Mouse (Mus musculus) lung, adult 18-20 months (tissue): ENCODE measurements around the gene Gm6034.
"Not testable (repeated sequence)": the region's sequence is repeated elsewhere in the genome, so short reads cannot be mapped to it uniquely, and the experiment has no call there.

Experiments
- DNase-seq, 2 experiments: peaks; one replicate each; pipeline ENCODE4 v3.0.0; 2022; ENCODE audit warnings: mixed read lengths in 2 of 2

Gm6034 gene

DNA sequence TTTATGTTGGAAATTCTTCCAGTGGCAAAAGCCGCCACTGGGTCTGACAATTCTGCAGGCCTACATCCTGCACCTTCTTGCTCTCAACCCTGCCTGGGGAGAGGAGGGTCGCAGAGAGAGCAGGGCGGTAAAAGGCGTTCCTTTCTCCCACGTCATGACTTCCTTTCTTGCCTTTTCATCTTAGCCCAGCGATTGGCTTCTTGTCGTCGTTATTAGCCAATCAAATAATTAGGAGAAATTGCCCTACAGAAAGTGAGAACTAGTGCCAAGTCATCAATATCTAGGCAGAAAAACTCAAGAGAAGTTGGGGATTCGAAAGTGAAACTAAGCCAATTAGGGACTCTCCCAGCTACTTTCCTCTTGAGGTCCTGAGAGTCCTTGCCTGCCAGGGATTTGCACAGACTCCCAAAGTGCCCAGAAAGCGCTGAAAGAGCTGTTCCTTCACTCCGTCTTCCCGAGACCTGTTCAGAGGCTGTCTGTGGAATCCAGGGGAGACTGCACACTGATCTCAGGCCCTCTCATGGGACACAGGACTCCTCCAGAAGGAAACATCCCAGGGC lies at the start of gene Gm6034, which contains the start of gene H2-T22:
TSS of gene Gm6034 (plus strand) at position 352 of the 560 bp plus-strand sequence.
TSS of gene H2-T22 (minus strand) at position 138 of the 560 bp plus-strand sequence.
- DNase-seq: peak; percentile 86 to 91

DNA sequence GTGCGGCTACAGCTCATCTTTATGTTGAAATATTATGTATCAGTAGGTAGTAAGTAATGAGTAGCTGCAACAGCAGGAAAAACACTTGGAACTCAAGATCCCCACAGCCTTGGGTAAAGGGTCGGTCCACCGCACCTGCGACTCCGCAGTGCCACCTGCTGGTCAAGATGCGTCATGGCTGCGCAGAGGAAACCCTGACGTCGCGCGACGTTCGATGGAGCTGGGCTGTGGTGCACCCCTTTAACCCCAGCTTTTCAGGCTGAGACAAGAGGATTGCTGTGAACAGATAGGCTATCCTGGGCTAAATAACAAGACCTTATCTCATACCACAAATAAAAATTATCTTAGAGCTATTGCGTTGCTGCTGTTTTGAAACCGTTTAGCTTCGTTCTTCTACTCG lies 49.1 kb upstream of the Gm6034 start:
- peak; percentile 75 to 81 for DNase-seq

DNA sequence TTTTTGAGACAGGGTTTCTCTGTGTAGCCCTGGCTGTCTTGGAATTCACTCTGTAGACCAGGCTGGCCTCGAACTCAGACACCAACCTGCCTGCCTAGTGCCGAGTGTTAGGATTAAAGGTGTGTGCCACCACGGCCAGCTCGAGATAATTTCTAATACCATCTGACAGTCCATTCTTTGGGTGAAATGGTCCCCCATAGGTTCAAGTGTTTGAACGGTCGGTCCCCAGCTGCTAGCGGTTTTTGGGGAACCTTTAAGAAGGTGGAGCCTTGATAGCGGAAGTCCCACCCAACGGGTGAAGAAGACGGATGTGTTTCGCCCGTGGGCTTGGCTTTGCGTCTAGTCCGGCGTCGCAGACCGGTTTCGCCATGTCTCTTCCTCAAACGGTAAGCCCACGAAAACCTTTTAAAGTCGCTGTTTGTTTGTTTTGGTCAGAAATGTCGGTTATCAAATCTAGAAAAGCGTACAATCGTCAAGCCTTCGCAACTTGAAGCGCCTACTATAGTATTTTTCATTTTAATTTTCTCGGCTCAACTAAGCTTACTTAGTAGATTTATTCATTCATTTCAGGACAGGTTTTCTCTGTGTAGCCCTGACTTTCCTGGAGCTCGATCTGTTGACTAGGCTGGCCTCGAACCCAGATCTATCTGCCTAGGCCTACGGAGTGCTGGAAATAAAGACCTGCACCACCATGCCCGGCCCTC lies 48.4 kb upstream of the Gm6034 start:
- peak; percentile 86 to 89 for DNase-seq

DNA sequence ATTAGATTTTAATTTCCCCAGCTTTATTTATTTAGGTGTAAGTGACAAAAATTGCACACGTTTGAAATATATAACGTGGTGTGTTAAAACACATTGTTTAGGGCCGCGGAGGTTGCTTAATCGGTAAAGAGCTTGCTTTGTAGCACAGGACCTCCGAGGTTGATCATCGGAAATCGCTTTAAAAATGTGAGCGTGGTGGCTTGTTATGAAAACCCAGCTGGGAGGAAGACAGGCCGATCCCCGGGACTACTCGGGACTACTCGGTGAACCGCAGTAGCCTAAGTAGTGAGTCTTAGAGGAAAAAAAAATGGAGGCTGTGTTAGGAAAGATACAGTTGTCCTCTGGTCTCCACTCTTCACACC lies 47.9 kb upstream of the Gm6034 start:
- DNase-seq: no peak

DNA sequence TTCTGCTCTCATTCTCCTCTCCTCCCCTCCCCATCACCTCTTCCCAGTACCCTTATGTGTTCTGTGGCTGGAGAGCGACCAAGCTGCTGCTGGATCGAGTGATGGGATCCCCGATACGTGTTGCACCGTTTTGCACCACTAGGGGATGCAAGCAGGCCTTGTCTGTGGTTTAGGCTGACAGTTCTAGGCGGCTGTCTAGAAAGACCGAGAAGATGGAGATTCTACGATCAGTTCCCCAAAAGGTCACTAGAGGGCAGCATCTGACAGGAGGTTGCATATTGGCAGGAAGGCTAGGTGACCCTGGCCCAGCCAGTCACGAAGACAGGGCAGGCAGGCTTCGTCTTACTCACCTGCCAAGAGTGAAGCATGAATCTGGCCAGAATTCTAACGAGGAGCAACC lies 45.8 kb upstream of the Gm6034 start:
- peak; percentile 95 to 98 for DNase-seq

DNA sequence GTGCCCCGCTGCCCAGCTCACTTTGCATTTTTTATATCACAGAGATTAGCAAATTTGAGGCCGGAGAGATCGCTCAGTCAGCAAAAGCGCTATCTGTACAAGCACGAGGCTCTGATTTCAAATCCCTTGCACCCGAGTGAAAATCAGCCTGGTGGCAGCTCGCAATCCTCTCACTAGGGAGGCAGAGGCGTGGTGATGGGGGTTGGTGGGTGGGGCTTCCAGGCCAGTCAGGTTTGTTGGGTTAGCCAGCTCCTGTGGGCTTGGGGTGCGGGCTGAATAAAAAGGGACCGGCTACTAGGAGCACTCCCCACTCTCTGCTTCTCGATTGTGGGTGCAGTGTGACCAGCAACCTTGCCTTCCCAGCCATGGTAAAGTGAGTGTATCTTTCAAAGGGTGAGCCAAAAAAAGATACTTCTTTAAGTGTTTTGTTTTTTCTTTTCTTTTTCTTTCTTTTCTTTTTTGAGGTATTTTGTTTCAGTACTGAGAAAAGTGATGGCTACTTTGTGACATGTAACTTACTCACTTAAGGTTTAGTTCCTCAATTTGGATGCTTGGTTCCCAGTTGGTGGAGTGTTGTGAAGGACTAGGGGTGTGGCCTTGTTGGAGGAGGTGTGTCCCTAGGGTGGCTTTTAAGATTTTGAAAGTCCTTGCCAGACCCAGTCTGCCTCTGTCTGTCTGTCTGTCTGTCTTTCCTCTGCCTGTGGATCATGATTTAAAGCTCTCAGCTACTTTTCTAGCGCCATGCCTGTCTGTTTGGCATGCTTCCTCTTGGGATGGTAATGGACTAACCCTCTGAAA lies 44.8 kb upstream of the Gm6034 start:
- DNase-seq: peak; percentile 60 to 63

DNA sequence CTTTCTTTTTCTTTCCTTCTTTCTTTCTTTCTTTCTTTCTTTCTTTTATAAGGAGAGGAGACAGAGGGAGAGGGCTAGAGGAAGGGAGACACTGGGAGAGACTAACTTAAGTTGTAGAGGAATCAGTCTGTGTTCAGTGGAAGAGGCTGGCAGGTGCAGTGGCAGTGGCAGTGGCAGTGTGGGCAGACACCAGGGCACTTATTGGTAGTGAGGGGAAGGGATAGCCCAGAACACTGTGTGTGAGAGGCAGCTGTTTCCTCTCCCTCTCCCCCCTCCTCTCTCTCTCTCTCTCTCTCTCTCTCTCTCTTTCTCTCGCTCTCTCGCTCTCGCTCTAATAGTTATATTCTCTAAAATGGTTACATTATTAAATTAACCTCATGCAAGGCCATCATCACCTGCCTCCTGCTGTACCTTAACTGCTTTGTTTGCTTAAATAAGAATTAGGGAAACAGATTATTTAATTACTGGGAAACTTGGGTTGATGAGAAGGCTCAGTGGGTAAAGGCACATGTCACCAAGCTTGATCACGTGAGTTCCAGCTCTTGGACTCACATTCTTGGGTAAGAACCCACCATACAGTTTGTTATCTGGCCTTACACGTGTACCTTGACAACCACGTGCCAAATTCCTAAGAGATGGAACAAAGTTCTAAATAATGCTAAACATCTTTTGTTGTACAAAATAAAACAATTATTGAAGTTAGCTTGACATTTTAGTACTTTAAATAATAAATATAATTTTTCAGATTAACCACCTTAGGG lies 44.0 kb upstream of the Gm6034 start:
- no peak for DNase-seq

DNA sequence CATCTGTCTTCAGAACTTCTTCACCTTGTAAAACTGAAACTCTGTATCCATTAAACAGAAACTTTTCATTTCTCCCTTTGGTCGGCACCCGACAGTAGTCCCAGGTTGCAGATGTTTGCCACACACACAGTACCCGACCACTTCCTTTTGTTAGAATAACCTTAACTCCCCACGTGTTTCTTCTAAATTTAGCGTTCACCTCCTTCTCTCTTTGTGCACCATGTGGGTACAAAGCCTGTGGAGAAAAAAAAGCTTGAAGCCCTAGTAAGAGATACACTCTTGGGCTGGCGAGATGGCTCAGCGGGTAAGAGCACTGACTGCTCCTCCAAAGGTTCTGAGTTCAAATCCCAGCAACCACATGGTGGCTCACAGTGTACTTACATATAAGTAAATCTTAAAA lies 43.4 kb upstream of the Gm6034 start:
- no peak for DNase-seq

DNA sequence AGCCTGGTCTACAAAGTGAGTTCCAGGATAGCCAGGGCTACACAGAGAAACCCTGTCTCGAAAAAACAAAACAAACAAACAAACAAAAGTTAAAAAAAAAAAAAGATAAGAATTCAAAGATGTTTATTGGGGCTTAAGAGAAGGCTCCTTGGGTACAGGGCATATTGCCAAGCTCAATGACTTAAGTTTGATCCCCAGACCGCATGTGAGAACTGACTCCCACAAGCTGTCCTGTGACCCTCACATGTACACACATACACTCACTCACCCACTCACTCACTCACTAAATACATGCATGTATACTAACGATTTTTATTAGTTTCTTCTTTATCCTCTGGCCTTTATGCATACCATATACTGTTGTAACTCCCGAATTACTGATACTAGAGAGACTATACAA lies 42.4 kb upstream of the Gm6034 start:
- DNase-seq: no peak

DNA sequence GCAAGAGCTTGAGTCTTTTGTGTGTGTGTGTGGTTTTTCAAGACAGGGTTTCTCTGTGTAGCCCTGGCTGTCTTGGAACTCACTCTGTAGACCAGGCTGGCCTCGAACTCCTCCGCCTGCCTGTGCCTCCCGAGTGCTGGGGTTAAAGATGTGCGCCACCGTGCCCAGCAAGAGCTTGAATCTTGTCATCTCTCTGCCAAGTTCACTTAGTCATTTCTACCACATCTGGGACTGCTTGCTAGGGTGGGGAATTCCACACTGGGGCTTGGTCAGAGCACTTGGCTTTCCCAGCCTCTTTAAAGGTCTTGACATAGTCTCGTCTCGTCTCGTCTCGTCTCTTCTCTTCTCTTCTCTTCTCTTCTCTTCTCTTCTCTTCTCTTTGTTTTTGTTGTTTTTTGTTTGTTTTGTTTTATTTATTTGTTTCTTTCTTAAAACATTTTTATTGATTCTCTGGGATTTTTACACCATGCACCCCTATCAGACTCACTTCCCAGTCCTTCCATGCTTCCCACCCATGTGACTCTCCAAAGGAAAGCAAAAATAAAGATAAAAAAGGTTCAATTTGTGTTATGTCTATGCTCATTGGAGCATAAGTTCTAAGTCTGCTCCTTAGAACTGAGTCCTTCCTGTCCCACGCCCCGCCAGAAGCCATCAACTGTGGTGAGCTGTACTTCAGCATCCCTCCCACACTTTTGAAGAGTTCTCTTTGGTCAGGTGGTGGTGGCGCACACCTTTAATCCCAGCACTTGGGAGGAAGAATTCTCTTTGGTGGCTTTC lies 41.5 kb upstream of the Gm6034 start:
- DNase-seq: no peak

DNA sequence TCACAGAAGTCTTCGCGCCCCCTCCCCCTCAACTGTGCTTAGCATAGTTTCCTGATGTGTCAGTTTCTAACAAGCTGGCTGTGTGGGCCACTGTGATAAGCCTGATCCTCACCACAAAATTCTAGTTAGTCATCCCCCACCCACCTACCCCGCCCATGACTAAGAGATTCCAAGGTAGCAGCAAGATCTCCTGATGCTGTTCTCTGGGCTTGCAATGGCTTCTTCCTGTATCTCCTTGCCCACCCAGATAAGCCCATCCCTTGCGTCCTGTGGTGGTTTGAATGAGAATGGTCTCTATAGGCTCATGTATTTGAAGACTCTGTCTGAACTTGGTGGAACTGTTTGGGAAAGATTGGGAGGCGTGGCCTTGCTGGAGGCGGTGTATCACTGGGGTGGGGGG lies 40.8 kb upstream of the Gm6034 start:
- no peak for DNase-seq

DNA sequence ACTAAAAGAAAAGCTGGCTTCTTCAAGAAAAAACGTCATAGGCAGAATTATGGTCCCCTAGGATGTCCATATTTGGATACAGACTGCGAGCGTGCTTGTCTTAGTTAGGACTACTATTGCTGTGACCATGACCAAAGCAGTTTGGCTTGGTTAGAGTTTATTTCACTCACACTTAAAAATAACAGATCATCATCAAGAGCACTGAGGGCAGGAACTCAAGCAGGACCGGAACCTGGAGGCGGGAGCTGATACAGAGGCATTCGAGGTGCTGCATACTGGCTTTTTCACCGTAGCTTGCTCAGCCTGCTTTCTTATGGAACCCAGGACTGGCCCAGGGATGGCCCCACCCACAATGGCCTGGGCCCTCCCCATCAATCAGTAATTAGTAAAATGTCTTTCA lies 39.4 kb upstream of the Gm6034 start:
- no peak for DNase-seq

DNA sequence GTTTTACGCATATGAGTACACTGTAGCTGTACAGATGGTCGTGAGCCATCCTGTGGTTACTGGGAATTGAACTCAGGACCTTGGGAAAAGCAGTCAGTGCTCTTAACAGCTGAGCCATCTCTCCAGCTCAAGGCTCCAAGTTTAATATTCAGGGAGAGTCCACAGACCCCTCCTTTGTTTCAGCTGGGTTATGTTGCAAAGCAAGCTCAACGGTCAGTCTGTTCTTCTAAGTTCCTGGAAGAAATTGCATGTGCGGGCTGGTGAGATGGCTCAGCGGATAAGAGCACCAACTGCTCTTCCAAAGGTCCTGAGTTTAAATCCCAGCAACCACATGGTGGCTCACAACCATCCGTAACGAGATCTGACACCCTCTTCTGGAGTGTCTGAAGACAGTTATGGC lies 38.4 kb upstream of the Gm6034 start:
- not testable (repeated sequence) for DNase-seq

DNA sequence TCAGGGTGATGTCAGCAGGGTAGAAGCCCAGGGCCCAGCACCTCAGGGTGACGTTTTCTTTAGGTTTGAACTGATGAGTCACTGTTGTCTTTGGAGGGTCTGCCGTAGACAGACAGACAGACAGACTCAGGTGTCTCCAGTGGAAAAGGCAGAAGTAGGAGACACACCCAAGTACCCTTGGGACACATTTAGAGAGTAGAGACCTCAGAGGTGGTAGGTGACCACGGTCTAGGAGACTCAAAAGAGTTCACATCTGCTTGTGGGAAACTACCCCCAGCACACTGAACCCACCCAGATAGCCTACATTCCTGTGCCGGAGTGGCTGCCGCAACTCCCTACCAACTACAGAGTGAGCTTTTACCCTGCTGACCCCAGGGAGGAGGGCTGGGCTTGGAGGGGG lies 27.8 kb upstream of the Gm6034 start:
- no peak for DNase-seq

DNA sequence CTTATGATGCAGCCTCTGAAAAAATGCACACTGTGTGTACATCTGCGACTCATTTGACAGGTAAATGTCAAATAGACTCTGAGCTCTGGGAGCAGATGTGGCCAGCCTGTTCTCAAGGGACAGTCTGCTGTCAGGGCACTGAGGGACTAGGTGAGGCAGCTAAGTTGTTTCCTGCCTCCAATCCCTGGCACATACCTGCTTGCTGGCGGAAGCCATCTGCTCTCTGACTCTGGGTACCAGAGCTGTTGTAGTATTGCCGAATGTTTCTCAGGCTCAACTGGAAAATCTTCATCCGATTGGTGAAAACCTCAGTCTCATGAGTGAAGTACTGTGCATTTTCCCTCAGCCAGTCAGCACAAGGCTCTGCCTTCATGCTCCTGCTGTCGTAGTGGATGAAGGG lies 25.7 kb upstream of the Gm6034 start:
- no peak for DNase-seq

DNA sequence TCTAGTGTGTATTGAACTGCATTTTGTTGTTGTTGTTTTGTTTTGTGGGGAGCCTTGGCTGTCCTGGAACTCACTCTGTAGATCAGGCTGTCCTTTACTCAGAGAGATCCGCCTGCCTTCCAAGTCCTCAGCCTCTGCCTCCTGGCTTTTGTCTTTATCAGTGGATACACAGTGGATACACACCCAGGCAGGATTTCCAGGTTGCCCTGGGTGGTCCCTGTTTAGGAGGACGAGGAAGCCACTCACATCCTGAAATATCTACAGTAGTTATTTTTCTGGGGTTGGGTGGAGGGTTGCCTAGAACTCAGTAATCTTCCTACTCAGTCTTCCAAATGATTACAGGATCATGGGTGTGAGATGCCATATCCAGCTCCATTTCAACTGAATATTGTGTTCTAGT lies 23.8 kb upstream of the Gm6034 start:
- DNase-seq: peak; percentile 51 to 69

DNA sequence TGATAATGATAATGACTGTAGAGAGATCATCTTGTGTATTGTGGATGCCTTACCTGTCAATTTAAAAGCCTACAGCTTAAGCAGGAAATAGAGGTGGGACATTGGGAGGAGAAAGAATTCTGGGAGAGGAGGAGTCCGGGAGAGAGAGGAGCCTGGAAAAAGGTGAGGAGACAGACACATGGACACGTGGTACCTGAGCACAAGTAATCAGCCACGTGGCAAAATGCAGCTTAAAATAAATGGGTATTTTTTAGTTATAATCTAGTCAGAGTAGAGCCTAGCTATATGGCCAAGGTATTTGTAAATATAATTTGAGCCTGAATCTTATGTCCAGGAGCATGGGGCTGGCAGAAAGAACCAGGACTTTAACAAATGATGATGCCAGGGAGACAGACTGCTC lies 23.2 kb upstream of the Gm6034 start:
- no peak for DNase-seq

DNA sequence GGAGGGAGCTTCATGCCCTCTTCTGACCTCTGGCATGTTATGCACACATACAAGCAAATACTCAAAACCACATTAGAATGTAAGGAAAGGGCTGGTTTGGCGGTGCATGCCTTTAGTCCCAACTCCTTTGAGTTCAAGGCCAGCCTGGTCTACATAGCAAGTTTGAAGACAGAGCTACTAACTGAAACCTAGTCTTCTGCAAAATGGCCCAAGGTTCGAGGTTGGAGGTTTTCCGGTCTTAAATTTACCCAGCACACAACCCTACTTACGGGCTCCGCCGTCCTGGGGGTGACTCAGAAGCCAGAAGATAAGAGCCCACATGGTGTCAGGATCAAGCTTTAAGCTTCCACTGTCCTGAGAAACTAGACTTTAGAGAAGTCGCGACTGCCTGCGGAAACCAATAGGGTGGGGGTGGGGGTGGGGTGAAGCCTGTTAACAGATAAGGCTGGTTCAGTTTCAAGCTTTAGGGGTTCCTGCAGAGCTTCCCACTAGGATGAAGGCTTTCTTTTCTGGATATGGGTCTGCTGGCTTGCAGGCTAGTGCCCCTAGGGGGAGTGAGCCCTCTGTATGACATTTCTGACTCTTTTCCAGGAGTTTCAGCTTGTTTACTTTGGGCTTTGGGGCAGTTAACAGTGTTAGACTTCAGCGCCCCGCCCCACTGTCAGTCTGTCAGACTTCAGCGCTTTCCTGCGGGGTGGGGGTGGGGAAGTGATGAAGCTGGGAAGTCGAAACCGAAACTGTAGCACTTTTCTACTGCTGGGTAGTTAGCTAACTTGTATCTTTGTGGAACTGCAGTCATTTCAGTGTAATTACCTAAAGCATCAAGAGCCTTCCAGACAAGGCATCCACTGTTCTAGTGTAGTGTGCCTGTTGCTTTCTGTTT lies 22.3 kb upstream of the Gm6034 start, which contains the start of gene H2-T24:
TSS of gene H2-T24 (minus strand) at position 370 of the 883 bp plus-strand sequence.
- DNase-seq: peak; percentile 82 to 84

DNA sequence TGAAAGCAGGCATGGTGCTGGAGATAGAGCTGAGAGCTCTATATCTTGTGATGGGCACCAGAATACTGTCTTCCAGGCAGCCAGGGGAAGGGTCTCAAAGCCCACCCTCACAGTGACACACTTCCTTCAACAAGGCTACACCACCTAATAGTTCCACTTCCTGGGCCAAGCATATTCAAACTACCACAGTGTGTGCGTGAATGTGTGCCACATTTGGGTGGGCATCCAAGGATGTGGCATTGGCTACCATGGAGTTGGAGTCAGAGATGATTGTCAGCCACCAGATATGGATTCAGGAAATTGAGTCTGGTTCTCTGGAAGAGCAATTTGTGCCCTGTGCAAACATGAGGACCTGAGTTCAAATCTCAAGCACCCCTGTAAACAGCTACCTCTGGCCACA lies 21.5 kb upstream of the Gm6034 start:
- DNase-seq: no peak

DNA sequence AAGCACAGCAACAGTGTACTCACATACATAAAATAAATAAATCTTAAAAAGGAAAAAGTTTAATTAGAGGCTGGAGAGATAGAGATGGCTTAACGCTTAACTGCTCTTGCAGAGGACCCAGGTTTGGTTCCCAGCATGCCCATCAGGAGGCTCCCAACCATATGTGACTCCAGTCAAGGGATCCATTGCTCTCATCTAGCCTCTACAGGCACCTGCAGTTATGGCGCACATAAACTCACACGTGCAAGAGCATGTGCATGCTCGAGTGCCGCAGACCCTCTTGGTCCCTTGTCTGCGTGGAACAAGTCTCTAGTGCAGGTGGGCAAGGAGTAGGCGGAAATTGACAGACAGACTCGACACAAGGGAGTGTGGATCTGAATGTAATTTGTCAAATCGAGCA lies 20.7 kb upstream of the Gm6034 start:
- DNase-seq: no peak

DNA sequence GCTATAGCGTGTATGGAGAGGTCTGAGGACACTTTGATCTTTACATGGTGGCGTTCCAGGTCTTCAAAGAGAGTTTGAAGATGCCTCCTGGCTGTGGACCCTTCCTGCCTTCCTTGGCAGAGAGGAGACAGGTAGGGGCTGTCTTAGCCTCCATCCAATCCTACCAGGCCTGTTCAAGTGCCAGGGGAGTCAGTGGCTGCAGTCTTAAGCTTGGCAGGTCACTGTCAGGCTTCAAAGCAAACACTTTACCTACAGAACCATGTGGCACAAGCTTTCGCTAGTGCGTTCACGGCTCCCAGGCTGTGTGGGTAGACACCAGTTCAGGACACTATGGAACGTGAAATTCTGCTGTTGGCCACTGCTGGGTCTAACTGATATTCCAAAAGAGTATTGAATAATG lies 19.8 kb upstream of the Gm6034 start:
- no peak for DNase-seq
